Mouse (Mus musculus) spleen, postnatal 0 days (tissue): Measurements from ENCODE around the gene Rcc1l. TPM values are rescaled to one million over a fixed set of nuclear protein-coding genes. Genes with fewer than 3 reads are reported as not detected.

Experiments used
- polyA plus RNA-seq: library from polyadenylated mRNA; unstranded; fragments of >200 nt; fragmentation: Nextera tagmentation; extraction: Ambion mirVana; gene quantifications from 2 replicates; pipeline ENCODE4 v1.2.1, GENCODE M21; 2015

The Rcc1l gene
- polyA plus RNA-seq, result 16.0 and 16.2 TPM in 2 replicates

GRCm38 (mm10) chr5:134176169-134176881, at the start of gene Rcc1l:
Gene Rcc1l (minus strand): TSS chr5:134176774.

GRCm38 (mm10) chr5:134183880-134184808, 7.6 kb upstream of the Rcc1l start, which contains the start of gene Gtf2ird2:
Gene Gtf2ird2 (plus strand): TSS chr5:134184019.

GRCm38 (mm10) chr5:134099496-134100211, 76.9 kb downstream of the Rcc1l start, which contains the start of gene Castor2:
Gene Castor2 (plus strand): TSS chr5:134099711.

Other genes with a start within 250 kb of the Rcc1l start
- 2.1 and 2.3 TPM in 2 replicates for gene Castor2, start 77.1 kb downstream of the Rcc1l start, polyA plus RNA-seq
- gene Gtf2ird2, start 7.2 kb upstream of the Rcc1l start, polyA plus RNA-seq, result 4.0 and 4.9 TPM in 2 replicates
- gene Ncf1, start 52.9 kb upstream of the Rcc1l start, polyA plus RNA-seq, result 41.1 and 63.6 TPM in 2 replicates
- 41.7 and 48.7 TPM in 2 replicates for gene Gtf2i, start 138.0 kb upstream of the Rcc1l start, polyA plus RNA-seq